Mouse (Mus musculus): ENCODE results near the gene Mllt6.

Gene Mllt6

DNA sequence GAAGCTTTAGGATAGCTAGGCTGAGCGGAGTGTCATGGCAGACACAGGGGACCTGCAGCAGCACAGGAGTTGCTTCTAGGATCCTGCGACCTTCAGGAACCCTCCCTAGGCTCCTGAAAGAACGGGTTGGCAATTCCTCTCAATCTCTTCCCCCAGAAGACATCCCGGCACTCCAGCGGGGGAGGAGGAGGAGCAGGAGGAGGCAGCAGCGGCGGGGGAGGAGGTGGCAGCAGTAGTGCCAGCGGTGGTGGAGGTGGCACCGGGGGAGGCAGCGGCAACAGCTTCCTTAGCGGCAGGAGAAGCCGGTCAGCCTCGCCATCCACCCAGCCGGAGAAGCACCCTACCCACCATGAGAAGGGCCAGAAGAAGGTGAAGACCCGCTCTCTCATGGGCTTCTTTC, 6.1 kb downstream of the Mllt6 start:
- no peak for DNase-seq (ENCODE audit: low spot score)

DNA sequence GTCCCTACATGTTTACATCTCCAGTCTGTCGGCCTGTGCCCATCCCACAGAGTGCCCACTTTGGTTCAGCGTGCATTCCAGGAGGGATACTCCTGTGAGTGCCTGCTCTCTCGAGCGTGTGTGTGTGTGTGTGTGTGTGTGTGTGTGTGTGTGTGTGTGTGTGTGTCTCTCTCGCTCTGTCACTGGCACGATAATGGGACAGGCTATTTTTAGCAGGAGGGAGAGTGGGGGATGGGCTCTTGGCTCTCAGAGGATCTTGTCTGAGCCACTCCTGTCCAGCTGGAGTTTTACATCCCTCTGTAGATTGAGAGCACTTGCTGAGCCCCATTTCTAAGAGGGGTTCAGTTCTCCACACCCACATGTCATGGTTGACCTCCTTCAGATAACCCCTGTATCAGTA, 6.6 kb downstream of the Mllt6 start:
- no peak for DNase-seq (ENCODE audit: low spot score)

DNA sequence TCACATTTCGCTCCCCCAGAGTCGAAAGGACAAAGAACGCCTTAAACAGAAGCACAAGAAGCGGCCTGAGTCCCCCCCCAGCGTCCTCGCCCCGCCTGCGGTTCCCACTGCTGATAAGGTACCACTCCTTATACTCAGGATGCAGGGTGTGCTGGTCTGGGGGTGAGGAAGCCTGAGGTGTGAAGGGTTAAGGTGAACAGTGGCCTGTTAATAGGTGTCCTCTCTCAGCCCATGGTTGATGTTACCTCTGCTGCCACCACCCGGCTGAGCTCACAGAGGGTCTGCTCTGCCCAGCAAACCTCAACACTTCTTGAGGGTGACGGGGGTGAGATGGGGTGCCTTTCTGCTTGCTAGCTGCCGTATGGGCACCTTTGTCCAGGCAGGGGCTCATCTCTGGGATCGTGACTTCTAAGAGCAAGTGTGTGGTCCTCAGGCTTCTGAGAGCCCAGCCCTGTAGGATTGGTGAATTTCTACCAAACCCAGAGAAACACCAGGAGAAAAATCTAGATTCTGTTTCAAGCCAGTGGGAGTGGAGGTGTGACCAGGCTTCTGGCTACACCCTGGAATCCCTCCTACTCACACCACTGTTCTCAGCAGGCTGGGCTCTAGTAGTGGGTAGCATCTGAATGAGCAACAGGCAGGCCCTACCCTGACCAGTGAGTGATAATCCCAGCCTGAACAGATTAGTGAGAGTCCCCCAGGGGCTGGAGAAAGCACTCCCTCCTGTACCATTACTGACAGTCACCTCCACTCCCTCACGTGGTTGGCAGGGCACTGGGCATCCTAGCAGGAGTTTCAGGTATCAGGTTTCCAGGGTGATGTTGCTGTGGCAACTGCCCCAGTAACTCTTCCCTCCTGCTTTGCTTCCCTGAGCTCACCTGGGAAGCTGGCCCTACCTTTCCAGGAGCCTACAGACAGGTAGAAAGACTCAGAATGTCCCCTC, 7.3 kb downstream of the Mllt6 start:
- DNase-seq (ENCODE audit: low spot score): no peak

DNA sequence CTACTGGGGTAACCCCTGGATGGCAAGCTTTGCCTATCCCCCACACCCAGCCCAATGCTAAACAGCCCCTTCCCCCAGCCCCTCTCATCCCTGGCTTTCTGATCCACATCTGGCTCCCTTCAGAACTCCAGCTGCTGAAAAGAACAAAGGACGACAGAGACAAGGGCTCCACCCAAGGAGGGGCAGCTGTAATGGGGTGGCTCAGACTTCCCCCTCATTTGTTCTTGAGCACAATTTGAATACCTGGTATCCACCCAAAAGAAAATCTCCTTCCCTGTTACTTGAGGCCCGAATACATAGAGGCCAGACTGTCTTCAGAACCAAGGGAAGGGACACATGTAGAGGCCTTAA, 7.9 kb downstream of the Mllt6 start:
- DNase-seq (ENCODE audit: low spot score): no peak

DNA sequence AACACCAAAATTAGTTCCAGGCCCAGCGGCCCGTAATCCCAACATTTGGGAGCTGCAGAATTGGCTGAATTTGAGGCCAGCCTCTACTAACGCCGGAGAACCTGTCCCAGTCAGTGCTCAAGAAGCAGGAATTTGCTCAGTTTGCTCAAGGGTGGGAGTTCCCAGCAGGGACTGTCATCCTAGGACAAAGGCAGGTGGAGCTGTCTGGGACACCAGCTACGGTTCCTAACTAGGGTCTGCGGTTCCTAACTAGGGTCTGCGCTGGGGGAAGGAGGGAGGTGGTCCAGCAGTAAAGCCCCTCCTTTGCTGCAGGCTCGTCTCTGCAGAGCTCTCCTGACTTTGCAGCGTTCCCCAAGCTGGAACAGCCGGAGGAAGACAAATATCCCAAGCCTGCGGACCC, 9.9 kb downstream of the Mllt6 start:
- no peak for DNase-seq (ENCODE audit: low spot score)

DNA sequence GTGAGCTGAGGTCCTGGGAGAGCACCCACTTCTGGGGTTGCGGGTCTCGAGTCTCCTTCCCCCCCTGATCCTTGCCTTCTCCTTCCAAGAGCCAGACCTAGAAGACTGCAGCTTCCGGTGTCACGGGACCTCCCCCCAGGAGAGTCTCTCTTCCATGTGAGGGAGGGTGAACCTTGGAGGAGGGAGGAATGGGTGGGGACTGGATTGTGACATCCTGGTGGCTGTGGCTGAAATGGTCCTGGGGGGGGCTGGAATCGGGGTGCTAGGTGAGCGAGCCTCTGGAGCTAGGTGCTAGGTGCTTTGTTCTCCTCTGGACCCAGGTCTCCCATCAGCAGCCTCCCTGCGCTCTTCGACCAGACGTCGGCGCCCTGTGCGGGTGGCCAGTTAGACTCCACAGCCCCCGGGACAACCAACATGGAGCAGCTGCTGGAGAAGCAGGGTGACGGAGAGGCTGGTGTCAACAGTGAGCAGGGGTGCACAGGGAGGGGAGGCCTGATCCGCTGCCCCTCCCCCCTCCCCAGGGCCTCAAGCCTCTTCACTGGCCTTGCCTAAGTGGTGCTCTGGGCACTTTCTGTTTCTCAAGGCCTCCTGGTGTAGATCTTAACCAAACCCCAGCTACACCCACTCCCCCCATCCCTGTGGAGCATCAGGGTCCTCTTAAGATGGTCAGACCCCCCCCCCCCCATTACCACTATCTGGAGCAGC, 13.0 kb downstream of the Mllt6 start:
- no peak for DNase-seq (ENCODE audit: low spot score)

DNA sequence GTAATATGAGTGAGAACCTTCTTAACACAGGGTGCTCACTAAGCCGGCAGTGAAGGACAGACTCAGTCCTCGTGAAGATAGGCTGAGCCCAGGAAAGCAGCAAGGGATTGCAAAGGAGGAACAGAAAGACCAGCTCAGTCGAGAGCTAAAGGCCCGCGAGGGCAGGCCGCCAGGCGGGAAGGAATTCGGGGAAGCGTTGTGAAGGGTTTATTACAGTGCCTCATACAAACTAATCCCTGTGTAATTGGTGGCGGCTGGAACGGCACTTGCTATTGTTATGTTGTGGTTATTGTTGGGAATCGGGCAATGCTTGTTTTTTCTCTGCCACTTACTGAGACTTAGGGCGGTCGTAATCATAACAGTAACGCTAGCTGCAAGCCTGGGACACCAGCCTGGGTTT, 14.2 kb downstream of the Mllt6 start:
- DNase-seq (ENCODE audit: low spot score): no peak

DNA sequence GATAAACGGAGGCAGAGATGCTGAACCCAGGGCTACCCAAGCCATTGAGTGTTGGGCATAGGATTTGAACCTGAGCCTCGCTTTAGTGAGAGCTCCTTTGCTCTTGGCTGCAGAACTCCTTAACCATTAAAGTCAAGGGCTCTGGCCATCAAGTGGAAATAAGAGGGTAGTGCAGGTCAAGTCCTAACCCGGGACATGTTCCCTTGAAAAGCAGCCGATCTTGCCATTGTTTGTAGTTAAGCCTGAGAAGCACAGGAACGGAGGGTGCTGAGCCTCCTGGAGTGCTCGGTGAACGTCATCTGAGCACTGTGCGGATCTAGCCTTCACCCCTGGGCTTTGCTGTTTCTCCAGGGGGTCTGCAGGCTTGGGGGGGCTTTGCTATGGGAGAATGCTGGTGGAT, 14.6 kb downstream of the Mllt6 start:
- no peak for DNase-seq (ENCODE audit: low spot score)

DNA sequence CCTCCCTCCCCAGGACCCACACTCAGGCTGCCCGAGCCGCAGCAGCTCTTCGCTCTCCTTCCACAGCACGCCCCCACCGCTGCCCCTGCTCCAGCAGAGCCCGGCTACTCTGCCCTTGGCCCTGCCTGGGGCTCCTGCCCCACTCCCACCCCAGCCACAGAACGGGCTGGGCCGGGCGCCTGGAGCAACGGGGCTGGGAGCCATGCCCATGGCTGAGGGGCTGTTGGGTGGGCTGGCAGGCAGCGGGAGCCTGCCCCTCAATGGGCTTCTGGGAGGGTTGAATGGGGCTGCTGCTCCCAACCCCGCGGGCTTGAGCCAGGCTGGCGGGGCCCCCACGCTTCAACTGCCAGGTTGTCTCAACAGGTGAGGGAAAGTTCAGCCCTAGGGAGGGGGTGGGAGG, 15.1 kb downstream of the Mllt6 start:
- DNase-seq (ENCODE audit: low spot score): no peak

DNA sequence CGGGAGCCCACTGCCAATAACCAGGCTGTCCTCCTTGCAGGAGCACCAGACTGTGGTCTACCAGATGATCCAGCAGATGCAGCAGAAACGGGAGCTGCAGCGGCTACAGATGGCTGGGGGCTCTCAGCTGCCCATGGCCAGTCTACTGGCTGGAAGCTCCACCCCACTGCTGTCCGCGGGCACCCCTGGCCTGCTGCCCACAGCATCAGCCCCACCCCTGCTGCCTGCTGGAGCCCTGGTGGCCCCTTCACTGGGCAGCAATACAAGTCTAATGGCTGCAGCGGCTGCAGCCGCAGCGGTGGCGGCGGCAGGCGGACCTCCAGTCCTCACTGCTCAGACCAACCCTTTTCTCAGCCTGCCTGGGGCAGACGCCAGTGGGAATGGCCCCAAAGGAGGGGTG, 17.2 kb downstream of the Mllt6 start:
- DNase-seq (ENCODE audit: low spot score): no peak

DNA sequence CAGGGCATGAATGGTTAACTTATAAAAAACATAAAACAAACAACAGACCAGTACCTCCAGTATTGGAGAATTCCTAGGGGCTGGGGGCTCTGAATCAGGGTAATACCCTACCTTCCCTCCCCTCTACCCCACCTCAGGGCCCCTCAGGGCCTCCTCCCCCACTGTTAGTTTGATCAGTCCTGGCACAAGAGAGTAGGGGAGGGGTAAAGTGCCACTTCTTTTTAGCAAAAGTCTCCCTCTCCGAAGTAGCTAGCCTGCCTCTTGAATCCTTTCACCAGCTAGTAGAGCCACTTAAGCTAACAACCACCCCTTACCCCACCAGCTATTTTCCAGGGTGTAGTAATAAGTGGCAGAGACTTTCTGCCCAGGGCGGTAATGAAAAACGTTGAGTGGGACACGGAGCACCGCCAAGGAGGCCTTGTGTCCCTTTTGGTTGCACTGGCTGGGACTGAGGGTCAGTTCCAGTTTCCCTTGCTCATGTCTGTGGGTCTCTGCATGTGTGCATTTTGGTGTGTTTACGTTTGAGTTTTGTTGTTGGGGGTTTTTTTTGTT, 19.4 kb downstream of the Mllt6 start:
- no peak for DNase-seq (ENCODE audit: low spot score)

DNA sequence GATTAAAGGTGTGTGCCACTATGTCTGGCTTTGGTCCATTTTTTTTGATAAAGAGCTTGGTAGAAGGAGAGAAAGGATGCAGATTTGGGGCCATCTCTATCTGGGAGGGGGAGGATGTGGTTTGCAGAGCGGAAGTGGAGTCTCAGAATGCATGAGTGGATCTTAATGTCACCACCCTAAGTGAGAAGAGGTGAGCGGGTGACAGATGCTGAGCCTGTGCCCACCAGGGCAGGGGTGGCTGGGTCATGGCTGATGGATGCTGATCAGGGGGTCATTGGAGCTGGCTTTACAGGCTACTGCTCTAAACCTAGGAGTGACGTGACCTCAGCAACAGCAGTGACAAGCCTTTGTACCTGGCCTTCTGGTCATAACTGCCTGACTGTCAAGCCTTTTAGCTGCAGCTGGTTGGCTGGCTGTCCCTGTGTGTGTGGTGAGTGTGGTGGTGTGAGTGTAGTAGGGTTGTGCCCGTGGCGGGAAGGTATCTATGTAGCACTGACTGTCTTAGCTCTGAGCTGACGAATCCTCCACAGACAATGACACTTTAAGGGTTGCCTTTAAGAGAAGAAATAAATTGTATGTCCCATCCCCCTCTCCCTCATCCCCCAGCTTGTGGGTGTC, 21.0 kb downstream of the Mllt6 start:
- DNase-seq (ENCODE audit: low spot score): no peak

DNA sequence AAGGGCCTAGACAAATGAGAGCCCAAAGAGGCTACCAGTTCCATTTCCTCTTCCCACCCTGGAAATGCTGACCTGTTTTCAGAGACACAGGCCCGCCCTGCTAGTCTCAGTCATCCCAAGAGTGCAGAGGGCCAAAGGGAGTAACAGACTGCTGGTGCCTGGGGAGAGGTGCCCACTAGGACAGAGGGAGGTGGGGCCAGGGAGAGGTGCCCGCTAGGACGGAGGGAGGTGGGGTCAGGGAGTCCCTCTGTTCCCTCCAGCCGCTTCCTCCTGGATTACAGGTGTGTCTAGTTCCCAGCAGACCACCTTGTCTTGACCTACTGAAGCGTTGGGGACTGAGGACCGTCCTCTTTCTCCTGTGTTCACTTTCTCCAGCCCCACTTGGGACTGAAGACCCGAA, 21.6 kb downstream of the Mllt6 start:
- no peak for DNase-seq (ENCODE audit: low spot score)

DNA sequence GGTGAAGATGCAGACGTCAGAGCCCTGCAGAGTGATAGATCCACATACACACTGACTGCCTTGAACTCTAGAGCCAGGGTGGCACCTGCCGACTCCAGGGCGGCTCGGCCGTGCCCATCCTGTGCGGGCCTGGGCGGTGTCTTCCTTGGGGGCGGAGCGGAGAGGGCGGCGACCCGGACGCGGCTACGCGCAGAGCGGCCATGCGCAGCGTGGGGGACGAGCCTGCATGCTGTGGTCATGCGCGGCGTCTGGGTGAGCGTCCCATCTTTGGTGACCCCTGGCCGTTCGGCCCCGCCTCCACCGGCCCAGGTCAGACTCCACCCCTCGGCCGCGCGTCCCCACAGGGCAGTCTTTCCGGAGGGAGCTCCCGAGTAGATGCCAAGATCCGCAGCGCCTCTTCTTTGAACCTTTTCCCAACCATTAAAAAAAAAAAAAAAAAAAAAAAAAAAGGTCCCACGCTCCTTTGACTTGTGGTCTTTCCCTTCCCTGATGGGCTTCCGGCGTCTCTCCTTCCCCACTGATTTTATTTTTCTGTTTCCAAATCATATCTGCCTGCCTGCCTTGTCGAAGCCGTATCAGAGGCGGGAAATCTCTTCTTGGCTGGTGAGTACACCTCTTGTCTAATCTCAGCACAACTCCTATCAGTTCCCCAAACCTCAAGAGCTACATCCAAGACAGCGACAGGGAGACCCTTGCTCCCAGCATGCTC, 22.6 kb downstream of the Mllt6 start, which contains the start of gene Cisd3:
Gene Cisd3, plus strand, starts transcription at position 214 of the 709 bp plus-strand sequence.
- DNase-seq (ENCODE audit: low spot score): peak; percentile 93

DNA sequence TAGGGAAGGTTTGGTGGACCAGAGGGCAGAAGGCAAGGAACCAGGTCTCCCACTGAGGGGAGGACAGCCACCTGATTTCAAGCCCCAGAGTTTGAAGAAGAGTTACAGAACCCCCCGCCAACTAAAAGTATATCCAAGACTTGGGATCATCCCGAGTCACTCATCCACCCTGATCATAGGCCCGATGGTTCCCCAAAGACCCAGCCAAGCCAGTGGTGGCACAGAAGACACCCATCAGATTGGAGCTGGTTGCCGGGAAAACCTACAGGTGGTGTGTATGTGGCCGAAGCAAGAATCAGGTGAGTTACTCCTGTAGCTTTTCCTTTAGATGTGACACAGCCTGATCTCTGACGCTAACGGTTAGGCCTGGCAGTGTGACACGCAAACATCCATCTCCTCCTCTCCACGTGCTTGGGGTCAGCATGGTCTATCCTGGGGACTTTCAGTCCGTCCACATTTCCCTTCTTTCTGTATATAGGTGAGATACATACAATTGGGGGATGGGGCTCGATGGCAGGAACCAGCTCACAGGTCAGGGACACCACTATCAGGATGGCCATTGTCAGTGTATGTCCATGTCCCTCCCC, 23.2 kb downstream of the Mllt6 start:
- no peak for DNase-seq (ENCODE audit: low spot score)

DNA sequence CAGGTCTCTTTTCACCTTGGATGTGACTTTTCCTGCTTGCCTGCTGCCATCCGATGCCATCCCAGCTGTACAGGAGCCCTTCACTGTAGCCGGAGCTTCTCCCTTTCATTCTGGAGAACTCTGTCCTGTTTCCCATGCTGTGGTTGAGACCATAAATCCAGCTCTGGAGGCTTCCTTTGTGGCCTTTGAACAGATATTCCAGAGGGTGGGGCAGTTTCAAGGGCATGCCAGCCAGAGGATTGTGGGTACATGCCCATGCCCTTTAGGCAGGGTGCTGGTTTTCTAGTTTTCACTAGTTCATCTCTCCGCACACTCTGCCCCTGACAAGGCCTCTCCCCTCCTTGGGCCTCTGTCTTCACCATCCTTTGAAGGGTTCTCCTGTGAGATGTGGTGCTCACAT, 23.8 kb downstream of the Mllt6 start:
- DNase-seq (ENCODE audit: low spot score): no peak

DNA sequence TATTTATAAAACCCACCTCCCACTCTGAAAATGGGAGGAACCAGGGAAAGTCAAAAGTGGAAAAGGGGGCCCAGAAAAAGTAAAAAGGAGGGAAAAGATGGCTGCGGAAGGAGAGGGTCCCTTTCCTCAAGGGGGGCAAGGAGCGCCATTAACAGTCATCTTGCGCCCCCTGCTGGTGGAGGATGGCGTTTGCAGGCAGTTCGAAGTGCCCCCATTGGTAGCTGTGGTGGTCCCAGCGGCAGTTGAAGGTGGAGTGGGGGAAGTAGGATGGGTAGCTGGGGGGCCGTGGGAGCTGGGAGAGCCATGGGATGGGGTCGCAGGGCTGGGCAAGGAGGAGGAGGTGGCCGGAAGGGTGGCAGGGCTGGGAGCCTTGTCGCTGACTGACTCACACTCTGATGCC, 26.6 kb downstream of the Mllt6 start:
- DNase-seq (ENCODE audit: low spot score): peak; percentile 36

DNA sequence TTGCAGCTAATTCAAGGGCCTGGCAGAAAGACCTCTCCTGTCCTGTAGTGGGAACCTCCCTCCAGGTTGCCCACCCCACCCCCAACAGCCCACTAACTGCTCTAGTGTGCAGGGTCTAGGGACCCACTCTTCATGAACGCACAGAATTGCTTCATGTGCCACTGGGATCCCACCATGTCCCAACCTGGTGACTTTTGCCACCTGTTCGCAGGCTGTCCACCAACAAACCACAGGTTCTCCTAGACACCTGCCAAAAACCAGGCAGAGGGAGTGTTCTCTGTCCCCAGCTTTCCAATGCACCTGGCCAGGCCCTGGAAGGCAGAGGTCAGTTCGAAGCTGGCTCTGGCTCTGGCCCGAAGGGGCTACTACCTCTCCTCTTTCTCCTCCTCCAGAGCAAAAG, 31.2 kb downstream of the Mllt6 start:
- no peak for DNase-seq (ENCODE audit: low spot score)

DNA sequence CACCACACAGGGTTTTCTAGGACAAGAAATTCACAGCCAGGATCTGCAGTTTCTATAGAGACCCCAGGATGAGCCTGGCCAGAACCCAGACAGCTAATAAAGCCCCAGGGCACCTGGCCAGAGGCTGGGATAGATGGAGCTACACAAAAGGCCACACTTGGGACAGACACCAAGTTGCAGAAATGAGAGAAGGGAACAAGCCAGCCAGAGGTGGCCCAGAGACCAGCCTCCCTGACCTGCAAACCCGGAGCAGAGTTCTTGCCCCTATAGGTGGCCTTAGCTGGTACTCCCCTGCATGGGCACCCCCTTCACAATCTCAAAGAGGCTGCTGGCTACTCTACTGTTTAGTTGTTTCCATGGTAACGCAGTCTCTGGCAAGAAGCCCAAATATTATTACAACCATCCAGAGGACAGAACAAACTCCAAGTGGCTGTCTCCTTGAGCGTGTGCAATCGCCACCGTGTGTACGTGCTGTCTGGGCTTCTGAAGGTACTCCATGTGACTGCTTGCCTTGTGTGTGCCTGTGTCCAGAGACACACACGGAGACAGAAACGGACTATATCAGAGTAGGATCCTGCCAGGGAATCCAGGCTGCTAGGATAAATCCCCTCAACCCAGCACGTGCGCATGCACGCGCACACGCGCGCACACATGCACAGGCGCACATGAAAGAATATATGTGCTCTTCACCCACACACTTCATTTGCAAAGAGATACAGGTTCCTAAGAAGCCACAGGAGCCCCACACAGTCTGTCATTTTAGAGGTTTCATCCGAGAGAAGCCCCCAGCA, 31.9 kb downstream of the Mllt6 start:
- DNase-seq (ENCODE audit: low spot score): peak; percentile 27

DNA sequence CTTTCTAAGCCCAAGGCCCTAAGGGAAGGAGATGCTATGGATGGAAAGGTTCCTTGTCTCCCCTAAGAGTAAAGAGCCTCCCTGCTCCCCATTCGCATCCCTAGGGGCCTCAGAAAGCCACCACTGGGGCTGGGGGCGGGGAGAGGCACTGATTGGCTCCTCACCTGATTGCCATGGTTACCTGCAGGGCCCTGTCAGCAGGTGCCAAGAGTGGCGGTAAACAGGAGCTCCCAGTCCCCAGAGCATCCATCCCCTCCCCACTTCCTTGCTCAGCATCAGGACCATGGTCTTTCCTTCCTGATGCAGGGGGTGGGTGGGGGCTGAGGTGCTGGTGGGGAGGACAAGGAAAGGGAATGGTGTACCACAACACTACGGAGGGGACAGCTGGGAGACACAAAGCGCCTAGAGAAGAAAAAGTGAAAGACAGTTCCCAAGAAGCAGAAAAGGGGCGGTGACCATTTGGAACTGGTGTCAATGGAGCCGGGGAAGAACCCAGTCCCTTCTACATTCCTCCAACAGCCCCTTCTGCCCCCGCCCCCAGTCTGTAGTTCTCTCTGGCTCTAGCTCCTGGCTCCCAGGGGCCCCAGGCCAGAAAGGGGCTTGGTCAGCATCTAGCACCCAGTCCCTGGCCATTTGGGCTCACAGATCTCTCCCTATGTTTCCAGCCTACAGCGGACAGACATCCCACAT, 32.6 kb downstream of the Mllt6 start:
- DNase-seq (ENCODE audit: low spot score): no peak
